Mouse (Mus musculus) myocyte (in vitro differentiated cells): ENCODE measurements around the gene Med29. TPM values are rescaled to one million over a fixed set of nuclear protein-coding genes. Genes with fewer than 3 reads are reported as not detected.

ENCODE experiments used
- H3K27me3 ChIP-seq: one replicate; pipeline ENCODE4 v1.6.1; 2011; ENCODE audit not compliant: control insufficient read depth, insufficient read depth, insufficient read length
- H3K36me3 ChIP-seq: one replicate; pipeline ENCODE4 v1.6.1; 2011; ENCODE audit not compliant: control insufficient read depth, insufficient read depth
- H3K4me2 ChIP-seq: one replicate; pipeline ENCODE4 v1.6.1; 2011; ENCODE audit warnings: low read depth, control low read depth
- H3K4me3 ChIP-seq: one replicate; pipeline ENCODE4 v1.5.1; 2011; ENCODE audit warnings: mild to moderate bottlenecking, control low read depth, moderate library complexity
- H3K79me2 ChIP-seq: one replicate; pipeline ENCODE4 v1.6.1; 2011; ENCODE audit not compliant: control insufficient read depth, insufficient read depth
- H3ac ChIP-seq: one replicate; pipeline ENCODE4 v1.6.1; 2011; ENCODE audit not compliant: control insufficient read depth, insufficient read length
- CEBPB ChIP-seq: IDR thresholded peaks from 2 replicates; pipeline ENCODE4 v1.6.1; 2011; ENCODE audit warnings: mild to moderate bottlenecking, moderate library complexity; ENCODE audit not compliant: poor library complexity, insufficient read depth, severe bottlenecking
- E2F4 ChIP-seq: IDR thresholded peaks from one replicate; pipeline ENCODE4 v1.6.1; 2011; ENCODE audit warnings: mild to moderate bottlenecking, control low read depth, moderate library complexity; ENCODE audit not compliant: insufficient read depth
- MAX ChIP-seq: IDR thresholded peaks from one replicate; pipeline ENCODE4 v1.6.1; 2011; ENCODE audit warnings: low read depth, mild to moderate bottlenecking, control low read depth
- MYOD1 ChIP-seq, 3 experiments: IDR thresholded peaks; one replicate each; pipeline ENCODE4 v1.6.1; 2011; ENCODE audit warnings: control low read depth in 2 of 3, low read depth in 2 of 3, mild to moderate bottlenecking in 2 of 3, moderate library complexity in 1 of 3; ENCODE audit not compliant: insufficient read length in 2 of 3, control insufficient read depth in 1 of 3
- MYOG ChIP-seq, 3 experiments: IDR thresholded peaks; one replicate each; pipeline ENCODE4 v1.6.1; 2011; ENCODE audit warnings: control low read depth in 2 of 3, low read depth in 2 of 3, mild to moderate bottlenecking in 2 of 3; ENCODE audit not compliant: insufficient read length in 2 of 3, control insufficient read depth in 1 of 3, insufficient read depth in 1 of 3
- POLR2A ChIP-seq: IDR thresholded peaks from one replicate; pipeline ENCODE4 v1.6.1; 2011; ENCODE audit warnings: low read depth, mild to moderate bottlenecking, control low read depth, moderate library complexity; ENCODE audit not compliant: insufficient read length
- POLR2AphosphoS2 ChIP-seq: IDR thresholded peaks from one replicate; pipeline ENCODE4 v1.6.1; 2011; ENCODE audit warnings: low read depth, control low read depth; ENCODE audit not compliant: insufficient read length
- REST ChIP-seq: IDR thresholded peaks from one replicate; pipeline ENCODE4 v1.6.1; 2011; ENCODE audit warnings: mild to moderate bottlenecking, control low read depth, moderate library complexity; ENCODE audit not compliant: insufficient read depth, insufficient read length
- SRF ChIP-seq: IDR thresholded peaks from one replicate; pipeline ENCODE4 v1.6.1; 2011; ENCODE audit warnings: low read depth; ENCODE audit not compliant: control insufficient read depth, insufficient read length
- TCF12 ChIP-seq: IDR thresholded peaks from one replicate; pipeline ENCODE4 v1.6.1; 2011; ENCODE audit warnings: mild to moderate bottlenecking, control low read depth; ENCODE audit not compliant: poor library complexity, insufficient read depth, severe bottlenecking
- TCF3 ChIP-seq: IDR thresholded peaks from one replicate; pipeline ENCODE4 v1.6.1; 2011; ENCODE audit warnings: low read depth, control low read depth; ENCODE audit not compliant: insufficient read length
- USF1 ChIP-seq: IDR thresholded peaks from one replicate; pipeline ENCODE4 v1.6.1; 2011; ENCODE audit warnings: low read depth, mild to moderate bottlenecking, control low read depth, moderate library complexity
- polyA plus RNA-seq: library from polyadenylated mRNA; unstranded; fragments of >200 nt; fragmentation: generic; extraction: Trizol; gene quantifications from one replicate; pipeline ENCODE4 v1.2.1, GENCODE M21; 2012; ENCODE audit warnings: missing spikeins

Med29 gene
- polyA plus RNA-seq, 1 experiment = 34.2 TPM

- Histone ChIP-seq H3K36me3 (peaks cover 28% of the 10 kb centered on the region), H3K4me3 (no peak overlapping the region), H3K4me2 (no peak overlapping the region), H3ac (no peak overlapping the region), H3K79me2 (peaks cover 18% of the 10 kb centered on the region), H3K27me3 (no peaks in the 10 kb centered on the region)
- TF ChIP-seq E2F4 (no peak), CEBPB (no peak), SRF (no peak), USF1 (no peak), POLR2AphosphoS2 (no peak), POLR2A (no peak), TCF3 (no peak), REST (no peak), MAX (no peak), TCF12 (no peak), MYOG (IDR thresholded peaks at IDR 0.05; ENCODE audit: control insufficient read depth in 1 of 3, insufficient read depth in 1 of 3, insufficient read length in 2 of 3, low read depth in 2 of 3) (no peak), MYOD1 (IDR thresholded peaks at IDR 0.05; ENCODE audit: control insufficient read depth in 1 of 3, insufficient read length in 2 of 3, low read depth in 2 of 3) (no peak)
Observed at GRCm38 (mm10) chr7:28353267-28353666, 39.2 kb downstream of the Med29 start.

GRCm38 (mm10) chr7:28351676-28352191 is 40.8 kb downstream of the Med29 start:
- TF ChIP-seq MYOG (IDR thresholded peaks at IDR 0.05; ENCODE audit: control insufficient read depth in 1 of 3, insufficient read depth in 1 of 3, insufficient read length in 2 of 3, low read depth in 2 of 3) (no peak), POLR2AphosphoS2 (peak; percentile 25)

GRCm38 (mm10) chr7:28350155-28350883 is 42.2 kb downstream of the Med29 start, which contains the start of gene Rps16:
Rps16 (plus strand) TSS chr7:28350652.
- Histone ChIP-seq H3ac (peak within 1 kb of the TSS; percentile 23), H3K4me2 (peak within 1 kb of the TSS; percentile 78), H3K4me3 (peak within 1 kb of the TSS; percentile 97), H3K36me3 (peaks cover 28% of the 10 kb centered on the region), H3K27me3 (no peaks in the 10 kb centered on the region), H3K79me2 (peaks cover 18% of the 10 kb centered on the region)
- TF ChIP-seq E2F4 (peak; percentile 48), POLR2AphosphoS2 (peak; percentile 48), MYOG (IDR thresholded peaks at IDR 0.05; ENCODE audit: control insufficient read depth in 1 of 3, insufficient read depth in 1 of 3, insufficient read length in 2 of 3, low read depth in 2 of 3) (no peak), POLR2A (peak; percentile 69), USF1 (no peak), TCF3 (no peak), CEBPB (no peak), SRF (peak; percentile 57), TCF12 (no peak)

More at GRCm38 (mm10) chr7:28351676-28352191, 40.8 kb downstream of the Med29 start:
- H3K4me3 ChIP-seq = peak overlapping the region; percentile 97
- no peaks in the 10 kb centered on the region for H3K27me3 ChIP-seq
- H3ac ChIP-seq = peak overlapping the region; percentile 23
- H3K36me3 ChIP-seq = peaks cover 28% of the 10 kb centered on the region
- H3K4me2 ChIP-seq = peak overlapping the region; percentile 71
- peaks cover 18% of the 10 kb centered on the region for H3K79me2 ChIP-seq

- Histone ChIP-seq H3K27me3 (no peaks in the 10 kb centered on the region), H3K79me2 (peaks cover 18% of the 10 kb centered on the region), H3K4me2 (no peak overlapping the region), H3ac (no peak overlapping the region), H3K4me3 (no peak overlapping the region), H3K36me3 (peaks cover 18% of the 10 kb centered on the region)
- no peak for TF ChIP-seq TCF12
- TF ChIP-seq SRF = no peak
- TF ChIP-seq USF1 = no peak
- TF ChIP-seq E2F4 = no peak
- no peak for TF ChIP-seq POLR2AphosphoS2
- TF ChIP-seq MYOG (IDR thresholded peaks at IDR 0.05; ENCODE audit: control insufficient read depth in 1 of 3, insufficient read depth in 1 of 3, insufficient read length in 2 of 3, low read depth in 2 of 3) = no peak
- TF ChIP-seq CEBPB = no peak
- TF ChIP-seq MAX = no peak
- TF ChIP-seq REST = no peak
- no peak for TF ChIP-seq MYOD1 (IDR thresholded peaks at IDR 0.05; ENCODE audit: control insufficient read depth in 1 of 3, insufficient read length in 2 of 3, low read depth in 2 of 3)
- TF ChIP-seq POLR2A = no peak
- no peak for TF ChIP-seq TCF3
Observed at GRCm38 (mm10) chr7:28348601-28349000, 43.9 kb downstream of the Med29 start.
